Comparison of ENCODE assay signal across 8 mouse cellular contexts in genomic region chr16:10192679-10193506, GRCm38 (mm10). TPM values are rescaled to one million over a fixed set of nuclear protein-coding genes. Genes with fewer than 3 reads are reported as not detected.
A peak's percentile ranks its signal among the peaks of the same experiment; 100 is the strongest.
DNase-seq lines count a peak whose midpoint lies in the region; ATAC-seq and TF ChIP-seq lines count a peak whose summit lies in the region.

Gene Atf7ip2, plus strand, starts transcription at chr16:10192712.

- DNase-seq in embryo, embryonic 9.5 days (ENCODE audit: extremely low spot score) = peak; percentile 91
- DNase-seq in gastrocnemius, postnatal 4 days (ENCODE audit: low spot score in 2 of 2) = peak; percentile 83 to 91
- DNase-seq in intestine, embryonic 14.5 days (ENCODE audit: low spot score) = peak; percentile 94
- DNase-seq in left cerebral cortex, adult 8-10 months (ENCODE audit: low spot score in 2 of 2) = peak; percentile 34 to 48
- peak; percentile 89 to 91 for DNase-seq in lung, postnatal 4 days
- DNase-seq in right cerebral cortex, adult 2 months (ENCODE audit: low spot score in 2 of 2) = peak; percentile 76
- DNase-seq in B cell, adult 2 months = no peak

- ATAC-seq in intestine, embryonic 14.5 days (replicated peaks; ENCODE audit: low FRiP score, low TSS enrichment, low read depth) = peak; percentile 98

- no peaks in the 10 kb centered on the region for H3K4me1 ChIP-seq in bone marrow macrophage, adult 2 months (ENCODE audit: control insufficient read depth, insufficient read depth, low read length)
- H3K4me1 ChIP-seq in intestine, embryonic 14.5 days (replicated peaks; ENCODE audit: control insufficient read depth, insufficient read depth, low read length) = no peaks in the 10 kb centered on the region

- under 1% methylated on average over 63 of the region's 63 CpGs for WGBS in intestine, embryonic 14.5 days

- H3K4me3 ChIP-seq in bone marrow macrophage, adult 2 months (ENCODE audit: insufficient read depth, low read length) = peak within 1 kb of the TSS; percentile 63
- peak within 1 kb of the TSS; percentile 36 for H3K4me3 ChIP-seq in intestine, embryonic 14.5 days (ENCODE audit: low read depth, low read length)

- H3K9ac ChIP-seq in intestine, embryonic 14.5 days (ENCODE audit: low read length) = peak within 1 kb of the TSS; percentile 25

- H3K27me3 ChIP-seq in intestine, embryonic 14.5 days (replicated peaks; ENCODE audit: control insufficient read depth, insufficient read depth, low read length) = no peaks in the 10 kb centered on the region

- no peak for TF ChIP-seq CTCF in bone marrow macrophage, adult 2 months (IDR thresholded peaks at IDR 0.05; ENCODE audit: low read depth, low read length)

- H3K36me3 ChIP-seq in intestine, embryonic 14.5 days (ENCODE audit: control insufficient read depth, insufficient read depth, low read length) = no peaks in the 10 kb centered on the region

- H3K9me3 ChIP-seq in intestine, embryonic 14.5 days (ENCODE audit: control insufficient read depth, low read length) = peaks cover 7% of the 10 kb centered on the region; the same call in 1 of the 2 replicates

- peak within 1 kb of the TSS; percentile 78 for H3K4me2 ChIP-seq in intestine, embryonic 14.5 days (ENCODE audit: low read length)

- no peak for TF ChIP-seq POLR2A in bone marrow macrophage, adult 2 months (IDR thresholded peaks at IDR 0.05; ENCODE audit: borderline replicate concordance, low read depth, low read length)

- H3K27ac ChIP-seq in bone marrow macrophage, adult 2 months (ENCODE audit: insufficient read depth, low read depth, low read length) = no peak within 1 kb of the TSS
- H3K27ac ChIP-seq in intestine, embryonic 14.5 days (ENCODE audit: low read depth) = no peak within 1 kb of the TSS

RNA-seq across cellular contexts. Expression of gene Atf7ip2, which starts in this region (rescaled TPM):
- polyA plus RNA-seq in bone marrow macrophage, adult 2 months (2012; ENCODE audit: insufficient read depth, insufficient read length, missing spikeins) = 0.79 TPM in 1 of 2 replicates, not detected in the other
- total RNA-seq in gastrocnemius, postnatal 4 days (2021) = under 1 TPM in 1 of 2 experiments, not detected in 1; 0.23 TPM
- polyA plus RNA-seq in intestine, embryonic 14.5 days (2014; fragmentation: Nextera tagmentation; extraction: Ambion mirVana) = 1.4 and 1.5 TPM in 2 replicates
- total RNA-seq in left cerebral cortex, adult 8-10 months (2022) = not detected

Comparison
In these comparisons a context has a peak if more than half of its experiments do, and no peak if none do; other contexts are left out.
1. Peak in DNase-seq in gastrocnemius, postnatal 4 days; RNA of the gene not detected or under 1 TPM.
2. Peak in DNase-seq in left cerebral cortex, adult 8-10 months; RNA of the gene not detected or under 1 TPM.
3. DNase-seq: peak in embryo, embryonic 9.5 days (single experiment), intestine, embryonic 14.5 days (single experiment), lung, postnatal 4 days (2 of 2) and right cerebral cortex, adult 2 months (2 of 2); none in B cell, adult 2 months (0 of 2).